In the genomic region with DNA sequence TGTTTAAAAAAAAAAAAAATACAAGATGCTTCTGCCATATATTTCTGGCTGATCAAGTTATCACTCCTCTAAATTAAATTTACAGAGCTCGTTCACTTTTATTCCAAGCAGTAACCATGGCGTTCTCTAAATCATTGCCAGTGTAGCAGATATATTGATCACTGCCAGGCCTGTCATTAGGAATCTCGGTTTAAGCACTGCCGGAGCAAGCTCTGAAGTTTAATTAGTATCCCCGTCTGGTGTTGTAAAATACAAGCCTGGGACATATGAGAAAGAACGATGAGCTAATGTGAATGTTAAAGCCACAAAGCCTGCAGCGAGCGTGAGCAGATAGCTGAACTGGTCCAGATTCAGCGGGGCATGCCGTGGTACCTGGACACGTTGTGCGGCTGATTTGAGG, we compare ENCODE assay signal across 26 mouse cellular contexts.
DNase-seq lines count a peak whose midpoint lies in the region; ATAC-seq and TF ChIP-seq lines count a peak whose summit lies in the region.
"Had no signal": no experiment of that assay in that cellular context is flagged by ENCODE, and none has a peak within 500 bp of the region (broad histone marks: within the 10 kb centered on the region; RNA-seq: fewer than 3 reads in every experiment).

No protein-coding gene starts in this region.

- H3K9me3 ChIP-seq in forebrain, embryonic 14.5 days (replicated peaks; ENCODE audit: control insufficient read depth, low read length), result no peaks in the 10 kb centered on the region
- H3K9me3 ChIP-seq in forebrain, embryonic 11.5 days (ENCODE audit: control insufficient read depth, low read length), result no peaks in the 10 kb centered on the region
- H3K9me3 ChIP-seq in hindbrain, embryonic 15.5 days, result no peaks in the 10 kb centered on the region
- no peaks in the 10 kb centered on the region for H3K9me3 ChIP-seq in hindbrain, embryonic 12.5 days (replicated peaks)
- H3K9me3 ChIP-seq in hindbrain, postnatal 0 days (ENCODE audit: low read length), result no peaks in the 10 kb centered on the region
- H3K9me3 ChIP-seq: G1E; heart, embryonic 13.5 days; kidney, embryonic 15.5 days; limb, embryonic 12.5 days; lung, embryonic 15.5 days; midbrain, embryonic 10.5 days; neural tube, embryonic 12.5 days had no signal

- WGBS in forebrain, embryonic 14.5 days, result 58% methylated on average over 12 of the region's 12 CpGs
- WGBS in forebrain, embryonic 11.5 days, result 77% methylated on average over 12 of the region's 12 CpGs
- 52% methylated on average over 12 of the region's 12 CpGs for WGBS in hindbrain, embryonic 15.5 days
- WGBS in hindbrain, embryonic 12.5 days, result 76% methylated on average over 12 of the region's 12 CpGs
- 59% methylated on average over 12 of the region's 12 CpGs for WGBS in hindbrain, postnatal 0 days

- DNase-seq in forebrain, embryonic 14.5 days (ENCODE audit: low spot score), result peak; percentile 64
- DNase-seq in forebrain, embryonic 11.5 days (ENCODE audit: low spot score), result no peak
- peak; percentile 77 for DNase-seq in brain, embryonic 14.5 days (ENCODE audit: low read depth)
- DNase-seq in hindbrain, postnatal 0 days (ENCODE audit: low spot score), result peak; percentile 22
- no peak for DNase-seq in right cerebral cortex, adult 2 months (ENCODE audit: low spot score in 2 of 2)
- DNase-seq in cerebellum, adult 9-10 months, result no peak
- DNase-seq: adrenal gland, adult 8-10 months; cerebellum, adult 8-10 months; cerebellum, postnatal 36 days; gastrocnemius, postnatal 10 days; heart, postnatal 10 days; kidney, adult 11 months; kidney, postnatal 25 days; thymus, adult 2 months; thymus, postnatal 36 days had no signal

- H3K36me3 ChIP-seq in forebrain, embryonic 14.5 days (ENCODE audit: control insufficient read depth, insufficient read depth, low read length), result no peaks in the 10 kb centered on the region
- H3K36me3 ChIP-seq in forebrain, embryonic 11.5 days (ENCODE audit: control insufficient read depth, insufficient read depth, low read length), result no peaks in the 10 kb centered on the region
- no peaks in the 10 kb centered on the region for H3K36me3 ChIP-seq in hindbrain, embryonic 15.5 days
- no peaks in the 10 kb centered on the region for H3K36me3 ChIP-seq in hindbrain, embryonic 12.5 days
- H3K36me3 ChIP-seq in hindbrain, postnatal 0 days (ENCODE audit: insufficient read depth, low read length), result no peaks in the 10 kb centered on the region
- H3K36me3 ChIP-seq: G1E; heart, embryonic 13.5 days; kidney, embryonic 15.5 days; limb, embryonic 12.5 days; lung, embryonic 15.5 days; midbrain, embryonic 10.5 days; neural tube, embryonic 12.5 days had no signal

- TF ChIP-seq CTCF in brain, embryonic 14.5 days (IDR thresholded peaks at IDR 0.05; ENCODE audit: borderline replicate concordance, extremely low read depth, insufficient read depth, insufficient read length), result no peak
- TF ChIP-seq CTCF in hindbrain, postnatal 0 days (IDR thresholded peaks at IDR 0.05; ENCODE audit: low read depth), result no peak

- no peak overlapping the region for H3K9ac ChIP-seq in forebrain, embryonic 14.5 days (ENCODE audit: low read length)
- H3K9ac ChIP-seq in forebrain, embryonic 11.5 days (ENCODE audit: low read length), result no peak overlapping the region
- H3K9ac ChIP-seq in hindbrain, embryonic 15.5 days, result no peak overlapping the region
- no peak overlapping the region for H3K9ac ChIP-seq in hindbrain, embryonic 12.5 days
- no peak overlapping the region for H3K9ac ChIP-seq in hindbrain, postnatal 0 days (replicated peaks; ENCODE audit: low read length)
- H3K9ac ChIP-seq: heart, embryonic 13.5 days; kidney, embryonic 15.5 days; limb, embryonic 12.5 days; lung, embryonic 15.5 days; neural tube, embryonic 12.5 days had no signal

- TF ChIP-seq POLR2A in brain, embryonic 14.5 days (IDR thresholded peaks at IDR 0.05; ENCODE audit: borderline replicate concordance, extremely low read depth, insufficient read depth, insufficient read length, poor library complexity, severe bottlenecking), result no peak

- peak; percentile 63; the same call in 1 of the 2 replicates for ATAC-seq in forebrain, embryonic 14.5 days
- no peak for ATAC-seq in forebrain, embryonic 11.5 days (replicated peaks; ENCODE audit: low FRiP score)
- 0 out of 2 replicates have a peak, but pooled peaks have one; percentile 34 for ATAC-seq in hindbrain, embryonic 15.5 days (ENCODE audit: low FRiP score, low read depth)
- no peak for ATAC-seq in hindbrain, embryonic 12.5 days (ENCODE audit: low FRiP score)
- ATAC-seq in hindbrain, postnatal 0 days, result no peak
- ATAC-seq: midbrain, embryonic 16.5 days had no signal

- H3K4me2 ChIP-seq in forebrain, embryonic 14.5 days (ENCODE audit: low read length), result no peak overlapping the region
- no peak overlapping the region for H3K4me2 ChIP-seq in forebrain, embryonic 11.5 days (ENCODE audit: low read depth, low read length, severe bottlenecking)
- 0 out of 2 replicates have a peak overlapping the region, but pooled peaks have one; percentile 20 for H3K4me2 ChIP-seq in hindbrain, embryonic 15.5 days
- H3K4me2 ChIP-seq in hindbrain, embryonic 12.5 days (replicated peaks), result no peak overlapping the region
- H3K4me2 ChIP-seq in hindbrain, postnatal 0 days (ENCODE audit: low read depth, low read length), result peak overlapping the region; percentile 10; the same call in 1 of the 2 replicates
- H3K4me2 ChIP-seq: heart, embryonic 13.5 days; kidney, embryonic 15.5 days; limb, embryonic 12.5 days; lung, embryonic 15.5 days; neural tube, embryonic 12.5 days had no signal

- no peak overlapping the region for H3K4me3 ChIP-seq in forebrain, embryonic 14.5 days (ENCODE audit: low read depth, low read length)
- no peak overlapping the region for H3K4me3 ChIP-seq in forebrain, embryonic 11.5 days (ENCODE audit: low read depth, low read length)
- no peak overlapping the region for H3K4me3 ChIP-seq in hindbrain, embryonic 15.5 days
- no peak overlapping the region for H3K4me3 ChIP-seq in hindbrain, embryonic 12.5 days
- H3K4me3 ChIP-seq in hindbrain, postnatal 0 days (ENCODE audit: low read length), result no peak overlapping the region
- H3K4me3 ChIP-seq: heart, embryonic 13.5 days; kidney, embryonic 15.5 days; limb, embryonic 12.5 days; lung, embryonic 15.5 days; midbrain, embryonic 10.5 days; neural tube, embryonic 12.5 days had no signal

- peaks cover 4% of the 10 kb centered on the region; the same call in 1 of the 2 replicates for H3K4me1 ChIP-seq in forebrain, embryonic 14.5 days (ENCODE audit: control insufficient read depth, insufficient read depth, low read length)
- no peaks in the 10 kb centered on the region; the same call in 1 of the 2 replicates for H3K4me1 ChIP-seq in forebrain, embryonic 11.5 days (replicated peaks; ENCODE audit: control insufficient read depth, insufficient read depth, low read length)
- H3K4me1 ChIP-seq in hindbrain, embryonic 15.5 days (replicated peaks), result peaks cover 13% of the 10 kb centered on the region
- H3K4me1 ChIP-seq in hindbrain, embryonic 12.5 days, result peaks cover 5% of the 10 kb centered on the region; the same call in 1 of the 2 replicates
- H3K4me1 ChIP-seq in hindbrain, postnatal 0 days (ENCODE audit: insufficient read depth, low read length), result no peaks in the 10 kb centered on the region
- H3K4me1 ChIP-seq: heart, embryonic 13.5 days; kidney, embryonic 15.5 days; limb, embryonic 12.5 days; neural tube, embryonic 12.5 days had no signal

- peak overlapping the region; percentile 45 for H3K27ac ChIP-seq in forebrain, embryonic 14.5 days (ENCODE audit: low read depth, low read length)
- H3K27ac ChIP-seq in forebrain, embryonic 11.5 days (ENCODE audit: low read depth, low read length), result no peak overlapping the region
- H3K27ac ChIP-seq in hindbrain, embryonic 15.5 days (replicated peaks), result no peak overlapping the region
- H3K27ac ChIP-seq in hindbrain, embryonic 12.5 days, result no peak overlapping the region
- H3K27ac ChIP-seq in hindbrain, postnatal 0 days, result no peak overlapping the region
- H3K27ac ChIP-seq: heart, embryonic 13.5 days; kidney, embryonic 15.5 days; limb, embryonic 12.5 days; lung, embryonic 15.5 days; neural tube, embryonic 12.5 days; stomach, postnatal 0 days had no signal

- H3K27me3 ChIP-seq in forebrain, embryonic 14.5 days (replicated peaks; ENCODE audit: control insufficient read depth, insufficient read depth, low read length), result no peaks in the 10 kb centered on the region
- H3K27me3 ChIP-seq in forebrain, embryonic 11.5 days (ENCODE audit: control insufficient read depth, insufficient read depth, low read length), result no peaks in the 10 kb centered on the region
- H3K27me3 ChIP-seq in hindbrain, embryonic 15.5 days, result no peaks in the 10 kb centered on the region
- no peaks in the 10 kb centered on the region; the same call in 1 of the 2 replicates for H3K27me3 ChIP-seq in hindbrain, embryonic 12.5 days
- H3K27me3 ChIP-seq in hindbrain, postnatal 0 days (ENCODE audit: insufficient read depth, low read length), result no peaks in the 10 kb centered on the region
- H3K27me3 ChIP-seq: heart, embryonic 13.5 days; kidney, embryonic 15.5 days; limb, embryonic 12.5 days; lung, embryonic 15.5 days; neural tube, embryonic 12.5 days had no signal

Comparison
In these comparisons a context has a peak if more than half of its experiments do, and no peak if none do; other contexts are left out.
1. ATAC-seq: peak in forebrain, embryonic 14.5 days (single experiment) and hindbrain, embryonic 15.5 days (single experiment); none in forebrain, embryonic 11.5 days (single experiment), hindbrain, embryonic 12.5 days (single experiment) and hindbrain, postnatal 0 days (single experiment).
2. DNase-seq: peak in forebrain, embryonic 14.5 days (single experiment), brain, embryonic 14.5 days (single experiment) and hindbrain, postnatal 0 days (single experiment); none in forebrain, embryonic 11.5 days (single experiment), right cerebral cortex, adult 2 months (0 of 2) and cerebellum, adult 9-10 months (single experiment).
3. H3K4me2 ChIP-seq: peak in hindbrain, embryonic 15.5 days (single experiment) and hindbrain, postnatal 0 days (single experiment); none in forebrain, embryonic 14.5 days (single experiment), forebrain, embryonic 11.5 days (single experiment) and hindbrain, embryonic 12.5 days (single experiment).